ENCODE assay signal across 17 mouse cellular contexts in the genomic region with DNA sequence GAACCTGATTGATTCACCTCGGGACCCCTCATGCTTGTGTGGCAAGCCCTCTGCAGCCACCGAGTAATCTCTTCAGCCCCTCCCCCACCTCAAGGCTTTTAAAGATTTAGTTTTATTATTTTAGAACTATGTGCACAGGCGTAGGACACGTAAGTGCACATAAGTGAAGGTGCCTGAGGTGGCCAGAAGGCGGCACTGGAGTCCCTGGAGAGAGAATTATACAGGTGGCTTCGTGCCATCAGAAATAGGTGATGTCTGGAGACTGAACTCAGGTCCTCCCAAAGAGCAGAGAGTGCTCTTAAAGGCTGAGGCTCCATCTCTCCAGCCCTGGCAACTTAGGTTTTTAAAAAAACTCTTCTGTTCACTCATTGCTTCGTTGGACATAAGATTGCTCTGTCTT.
A peak's percentile ranks its signal among the peaks of the same experiment; 100 is the strongest.
DNase-seq lines count a peak whose midpoint lies in the region; ATAC-seq and TF ChIP-seq lines count a peak whose summit lies in the region.
"Had no signal": no experiment of that assay in that cellular context is flagged by ENCODE, and none has a peak within 500 bp of the region (broad histone marks: within the 10 kb centered on the region; RNA-seq: fewer than 3 reads in every experiment).

No protein-coding gene starts in this region.

- no peak overlapping the region for H3K9ac ChIP-seq in hindbrain, postnatal 0 days (replicated peaks; ENCODE audit: low read length)
- no peak overlapping the region for H3K9ac ChIP-seq in hindbrain, embryonic 14.5 days
- H3K9ac ChIP-seq in midbrain, embryonic 16.5 days (ENCODE audit: low read depth, low read length) = no peak overlapping the region
- H3K9ac ChIP-seq in stomach, embryonic 14.5 days (replicated peaks; ENCODE audit: low read depth, low read length) = no peak overlapping the region
- H3K9ac ChIP-seq: heart, embryonic 15.5 days; hindbrain, embryonic 13.5 days; liver, postnatal 0 days had no signal

- TF ChIP-seq CTCF in cerebellum, adult 2 months (IDR thresholded peaks at IDR 0.05; ENCODE audit: borderline replicate concordance, insufficient read depth, low read depth, low read length) = no peak
- peak; percentile 38 for TF ChIP-seq CTCF in hindbrain, postnatal 0 days (IDR thresholded peaks at IDR 0.05; ENCODE audit: low read depth)

- no peak for TF ChIP-seq POLR2A in cerebellum, adult 2 months (IDR thresholded peaks at IDR 0.05; ENCODE audit: borderline replicate concordance, insufficient read depth, low read length)

- no peak overlapping the region for H3K4me2 ChIP-seq in hindbrain, postnatal 0 days (ENCODE audit: low read depth, low read length)
- H3K4me2 ChIP-seq in hindbrain, embryonic 14.5 days (replicated peaks) = no peak overlapping the region
- H3K4me2 ChIP-seq in midbrain, embryonic 16.5 days (ENCODE audit: low read length) = no peak overlapping the region
- no peak overlapping the region for H3K4me2 ChIP-seq in stomach, embryonic 14.5 days (replicated peaks; ENCODE audit: low read depth, low read length)
- H3K4me2 ChIP-seq: heart, embryonic 15.5 days; hindbrain, embryonic 13.5 days had no signal

- no peaks in the 10 kb centered on the region for H3K27me3 ChIP-seq in cerebellum, adult 2 months (ENCODE audit: control insufficient read depth, insufficient read depth, low read length)
- no peaks in the 10 kb centered on the region for H3K27me3 ChIP-seq in hindbrain, postnatal 0 days (ENCODE audit: insufficient read depth, low read length)
- H3K27me3 ChIP-seq in hindbrain, embryonic 14.5 days (ENCODE audit: control insufficient read depth, insufficient read depth, low read length) = no peaks in the 10 kb centered on the region
- H3K27me3 ChIP-seq in midbrain, embryonic 10.5 days (ENCODE audit: low read depth, poor library complexity, severe bottlenecking) = no peaks in the 10 kb centered on the region
- H3K27me3 ChIP-seq in midbrain, embryonic 16.5 days (ENCODE audit: control insufficient read depth, insufficient read depth, low read depth, low read length) = no peaks in the 10 kb centered on the region
- no peaks in the 10 kb centered on the region for H3K27me3 ChIP-seq in stomach, embryonic 14.5 days (ENCODE audit: control insufficient read depth, insufficient read depth, low read length)
- H3K27me3 ChIP-seq: heart, embryonic 15.5 days; hindbrain, embryonic 13.5 days; megakaryocyte, embryonic 14.5 days had no signal

- no peak for ATAC-seq in hindbrain, postnatal 0 days
- no peak for ATAC-seq in hindbrain, embryonic 14.5 days (ENCODE audit: low FRiP score)
- no peak for ATAC-seq in midbrain, embryonic 16.5 days
- ATAC-seq in stomach, embryonic 14.5 days (ENCODE audit: insufficient number of reproducible peaks, insufficient read depth, low FRiP score, low read depth) = 0 out of 2 replicates have a peak, but pooled peaks have one; percentile 18
- ATAC-seq: liver, postnatal 0 days had no signal

- H3K4me3 ChIP-seq in cerebellum, adult 2 months (replicated peaks; ENCODE audit: insufficient read depth, low read depth, low read length) = no peak overlapping the region
- H3K4me3 ChIP-seq in hindbrain, postnatal 0 days (ENCODE audit: low read length) = no peak overlapping the region
- H3K4me3 ChIP-seq in hindbrain, embryonic 14.5 days (replicated peaks; ENCODE audit: low read length) = no peak overlapping the region
- H3K4me3 ChIP-seq in midbrain, embryonic 10.5 days = no peak overlapping the region
- H3K4me3 ChIP-seq in midbrain, embryonic 16.5 days (ENCODE audit: low read depth, low read length) = no peak overlapping the region
- H3K4me3 ChIP-seq in stomach, embryonic 14.5 days (ENCODE audit: low read depth, low read length) = no peak overlapping the region
- H3K4me3 ChIP-seq: heart, embryonic 15.5 days; hindbrain, embryonic 13.5 days; megakaryocyte, embryonic 14.5 days had no signal

- DNase-seq in cerebellum, postnatal 14 days = peak; percentile 49 to 59
- DNase-seq in cerebellum, adult 2 months = no peak
- no peak for DNase-seq in hindbrain, postnatal 0 days (ENCODE audit: low spot score)
- no peak for DNase-seq in hindbrain, embryonic 14.5 days (ENCODE audit: low spot score)
- DNase-seq in midbrain, embryonic 10.5 days (ENCODE audit: low spot score) = peak; percentile 15
- no peak for DNase-seq in embryo, embryonic 9.5 days (ENCODE audit: extremely low spot score)
- DNase-seq: adrenal gland, postnatal 10 days; cerebellum, postnatal 36 days; gastrocnemius, postnatal 25 days; kidney, adult 2 months; liver, postnatal 0 days; right cerebral cortex, adult 18-20 months had no signal

- no peaks in the 10 kb centered on the region for H3K36me3 ChIP-seq in hindbrain, postnatal 0 days (ENCODE audit: insufficient read depth, low read length)
- H3K36me3 ChIP-seq in hindbrain, embryonic 14.5 days (replicated peaks; ENCODE audit: control insufficient read depth, insufficient read depth) = no peaks in the 10 kb centered on the region
- no peaks in the 10 kb centered on the region for H3K36me3 ChIP-seq in midbrain, embryonic 10.5 days
- H3K36me3 ChIP-seq in midbrain, embryonic 16.5 days (ENCODE audit: control insufficient read depth, insufficient read depth, low read length) = no peaks in the 10 kb centered on the region
- no peaks in the 10 kb centered on the region for H3K36me3 ChIP-seq in stomach, embryonic 14.5 days (ENCODE audit: control insufficient read depth, insufficient read depth, low read length)
- H3K36me3 ChIP-seq: heart, embryonic 15.5 days; hindbrain, embryonic 13.5 days had no signal

- H3K27ac ChIP-seq in cerebellum, adult 2 months (ENCODE audit: insufficient read depth, low read length) = no peak overlapping the region
- no peak overlapping the region for H3K27ac ChIP-seq in hindbrain, postnatal 0 days
- no peak overlapping the region for H3K27ac ChIP-seq in hindbrain, embryonic 14.5 days
- H3K27ac ChIP-seq in midbrain, embryonic 10.5 days (replicated peaks) = peak overlapping the region; percentile 34
- H3K27ac ChIP-seq in midbrain, embryonic 16.5 days (ENCODE audit: low read length) = no peak overlapping the region
- H3K27ac ChIP-seq in stomach, embryonic 14.5 days (ENCODE audit: low read length) = no peak overlapping the region
- H3K27ac ChIP-seq: heart, embryonic 15.5 days; hindbrain, embryonic 13.5 days had no signal

- H3K9me3 ChIP-seq in hindbrain, postnatal 0 days (ENCODE audit: low read length) = no peaks in the 10 kb centered on the region
- H3K9me3 ChIP-seq in hindbrain, embryonic 14.5 days (ENCODE audit: control insufficient read depth, low read length) = no peaks in the 10 kb centered on the region
- 0 out of 2 replicates have a peak, but pooled peaks cover 2% of the 10 kb centered on the region for H3K9me3 ChIP-seq in midbrain, embryonic 10.5 days (replicated peaks)
- no peaks in the 10 kb centered on the region for H3K9me3 ChIP-seq in midbrain, embryonic 16.5 days (replicated peaks; ENCODE audit: control insufficient read depth, low read length, poor library complexity, severe bottlenecking)
- H3K9me3 ChIP-seq in stomach, embryonic 14.5 days (ENCODE audit: control insufficient read depth, low read depth, low read length) = no peaks in the 10 kb centered on the region
- H3K9me3 ChIP-seq: heart, embryonic 15.5 days; hindbrain, embryonic 13.5 days had no signal

- no peaks in the 10 kb centered on the region; the same call in 1 of the 2 replicates for H3K4me1 ChIP-seq in cerebellum, adult 2 months (ENCODE audit: control insufficient read depth, insufficient read depth, low read length)
- H3K4me1 ChIP-seq in hindbrain, postnatal 0 days (ENCODE audit: insufficient read depth, low read length) = peaks cover 5% of the 10 kb centered on the region; the same call in 1 of the 2 replicates
- H3K4me1 ChIP-seq in hindbrain, embryonic 14.5 days (replicated peaks; ENCODE audit: control insufficient read depth, insufficient read depth, low read length) = peaks cover 7% of the 10 kb centered on the region; the same call in 1 of the 2 replicates
- peaks cover 26% of the 10 kb centered on the region for H3K4me1 ChIP-seq in midbrain, embryonic 10.5 days
- H3K4me1 ChIP-seq in midbrain, embryonic 16.5 days (ENCODE audit: control insufficient read depth, insufficient read depth, low read length) = peaks cover 4% of the 10 kb centered on the region
- no peaks in the 10 kb centered on the region for H3K4me1 ChIP-seq in stomach, embryonic 14.5 days (ENCODE audit: control insufficient read depth, insufficient read depth, low read length)
- H3K4me1 ChIP-seq: megakaryocyte, embryonic 14.5 days had no signal

- 65% methylated on average over 7 of the region's 7 CpGs for WGBS in cerebellum, adult 2 months
- WGBS in hindbrain, postnatal 0 days = 59% methylated on average over 7 of the region's 7 CpGs
- 55% methylated on average over 7 of the region's 7 CpGs for WGBS in hindbrain, embryonic 14.5 days
- 65% methylated on average over 7 of the region's 7 CpGs for WGBS in midbrain, embryonic 10.5 days
- WGBS in midbrain, embryonic 16.5 days = 49% methylated on average over 7 of the region's 7 CpGs
- WGBS in stomach, embryonic 14.5 days = 62% methylated on average over 7 of the region's 7 CpGs

Comparison
In these comparisons a context has a peak if more than half of its experiments do, and no peak if none do; other contexts are left out.
1. DNase-seq: peak in cerebellum, postnatal 14 days (2 of 2) and midbrain, embryonic 10.5 days (single experiment); none in cerebellum, adult 2 months (0 of 2), hindbrain, postnatal 0 days (single experiment), hindbrain, embryonic 14.5 days (single experiment) and embryo, embryonic 9.5 days (single experiment).